Mouse (Mus musculus) heart, adult 8-10 months (tissue): ENCODE results near the gene Dock9. TPM values are rescaled to one million over a fixed set of nuclear protein-coding genes. Genes with fewer than 3 reads are reported as not detected.
"Not testable (repeated sequence)": the region's sequence is repeated elsewhere in the genome, so short reads cannot be mapped to it uniquely, and the experiment has no call there.

Source experiments
- DNase-seq: peaks from one replicate; pipeline ENCODE4 v3.0.0; 2022; ENCODE audit warnings: low spot score
- total RNA-seq, 4 experiments: library from RNA; stranded (reverse); gene quantifications; 2 replicates each; pipeline ENCODE4 v1.2.4; 2022

Dock9 gene
- total RNA-seq, 4 experiments from 2014 or later = 23.6 to 29.0 (median 26.3) TPM

- peak; percentile 47 for DNase-seq
Measured at GRCm38 (mm10) chr14:121660167-121660894, 137.3 kb downstream of the Dock9 start.

GRCm38 (mm10) chr14:121659061-121659824, 138.4 kb downstream of the Dock9 start:
- DNase-seq = no peak

GRCm38 (mm10) chr14:121658537-121658936, 139.1 kb downstream of the Dock9 start:
- DNase-seq = no peak

- peak; percentile 67 for DNase-seq
Measured at GRCm38 (mm10) chr14:121657633-121658032, 140.0 kb downstream of the Dock9 start.

GRCm38 (mm10) chr14:121656912-121657311, 140.7 kb downstream of the Dock9 start:
- no peak for DNase-seq

- DNase-seq = no peak
Measured at GRCm38 (mm10) chr14:121654977-121655376, 142.7 kb downstream of the Dock9 start.

GRCm38 (mm10) chr14:121654416-121654967, 143.1 kb downstream of the Dock9 start:
- DNase-seq = no peak

- DNase-seq = no peak
Measured at GRCm38 (mm10) chr14:121653717-121654116, 143.9 kb downstream of the Dock9 start.

GRCm38 (mm10) chr14:121653241-121653640, 144.4 kb downstream of the Dock9 start:
- DNase-seq = no peak

- DNase-seq = peak; percentile 80
Measured at GRCm38 (mm10) chr14:121648581-121649060, 149.0 kb downstream of the Dock9 start.

- DNase-seq = peak; percentile 42
Measured at GRCm38 (mm10) chr14:121647693-121648092, 149.9 kb downstream of the Dock9 start.

- DNase-seq = peak; percentile 59
Measured at GRCm38 (mm10) chr14:121646617-121647016, 151.0 kb downstream of the Dock9 start.

- DNase-seq = no peak
Measured at GRCm38 (mm10) chr14:121644302-121644701, 153.3 kb downstream of the Dock9 start.

- DNase-seq = no peak
Measured at GRCm38 (mm10) chr14:121641271-121641670, 156.4 kb downstream of the Dock9 start.

- no peak for DNase-seq
Measured at GRCm38 (mm10) chr14:121636935-121637510, 160.6 kb downstream of the Dock9 start.

GRCm38 (mm10) chr14:121634736-121635430, 162.8 kb downstream of the Dock9 start:
- no peak for DNase-seq

- no peak for DNase-seq
Measured at GRCm38 (mm10) chr14:121634093-121634735, 163.4 kb downstream of the Dock9 start.

- no peak for DNase-seq
Measured at GRCm38 (mm10) chr14:121631934-121632333, 165.7 kb downstream of the Dock9 start.

GRCm38 (mm10) chr14:121626741-121627140, 170.9 kb downstream of the Dock9 start:
- no peak for DNase-seq

- DNase-seq = not testable (repeated sequence)
Measured at GRCm38 (mm10) chr14:121623996-121624542, 173.6 kb downstream of the Dock9 start.

GRCm38 (mm10) chr14:121621806-121622205, 175.8 kb downstream of the Dock9 start:
- DNase-seq = no peak
